Mouse (Mus musculus): ENCODE data around the gene Plekhm2. TPM values are rescaled to one million over a fixed set of nuclear protein-coding genes. Genes with fewer than 3 reads are reported as not detected.
A peak's percentile ranks its signal among the peaks of the same experiment; 100 is the strongest.

Plekhm2 gene
- 10 to 100 TPM; 55.5 to 60.5 TPM for total RNA-seq (2021)
- long read RNA-seq, experiment 1, full-length matches to known transcripts, result 17 of 48 reads
- long read RNA-seq, experiment 1, partial matches to known transcripts, result 25 of 48 reads
- long read RNA-seq, experiment 1, other reads (novel, unspliced or antisense), result 6 of 48 reads
- long read RNA-seq, experiment 2, full-length matches to known transcripts, result 17 of 71 reads
- long read RNA-seq, experiment 2, partial matches to known transcripts, result 36 of 71 reads
- long read RNA-seq, experiment 2, other reads (novel, unspliced or antisense), result 18 of 71 reads

- DNase-seq (ENCODE audit: low spot score in 2 of 2), result no peak
Measured at GRCm38 (mm10) chr4:141664799-141665198, at the start of gene Plekhm2. Gene Plekhm2, minus strand, starts transcription at chr4:141664899.

DNA sequence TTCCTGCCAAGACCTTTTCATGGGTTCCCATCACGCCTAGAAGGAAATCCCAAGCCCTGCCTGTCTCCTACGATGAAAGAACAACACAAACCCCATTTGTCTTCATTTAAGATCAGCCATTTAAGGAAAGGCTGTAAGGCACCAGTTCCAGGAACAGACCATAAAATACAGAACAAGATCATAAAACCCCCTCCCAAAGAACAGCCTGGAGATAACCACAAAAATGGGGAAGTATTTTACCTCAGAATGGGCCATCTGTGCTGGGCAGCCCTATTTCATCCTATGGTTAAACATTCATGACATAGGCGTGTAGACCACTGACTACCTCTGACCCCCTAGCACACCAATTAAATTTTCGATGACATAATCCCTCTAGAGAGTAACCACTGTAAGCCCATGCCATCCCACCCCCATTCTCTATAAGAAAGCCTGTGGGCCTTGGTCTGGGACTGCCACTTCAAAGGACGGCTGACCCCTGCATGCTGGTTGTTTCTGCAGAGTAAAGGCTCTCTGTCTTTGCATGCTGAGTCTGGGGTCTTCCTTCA, 49.0 kb upstream of the Plekhm2 start:
- no peak for DNase-seq (ENCODE audit: low spot score in 2 of 2)

DNA sequence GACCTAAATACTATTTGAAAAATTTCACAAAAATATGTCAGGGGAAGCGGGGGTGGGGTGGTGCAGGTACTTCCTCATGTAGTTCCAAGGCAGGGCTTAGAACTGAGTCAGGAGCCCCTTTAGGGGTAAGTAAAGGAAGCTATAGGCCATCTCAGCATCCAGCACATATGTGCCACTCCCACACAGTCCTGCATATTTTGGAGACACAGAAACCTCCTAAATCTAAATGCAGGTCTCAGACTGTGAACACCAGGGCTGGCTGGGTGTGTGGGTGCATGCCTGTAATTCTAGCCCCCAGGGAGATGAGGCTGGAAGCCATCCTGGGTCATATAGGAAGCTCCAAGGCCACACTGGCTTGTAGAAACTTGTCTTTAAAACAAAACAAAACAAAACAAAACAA, 46.6 kb upstream of the Plekhm2 start:
- no peak for DNase-seq (ENCODE audit: low spot score in 2 of 2)

DNA sequence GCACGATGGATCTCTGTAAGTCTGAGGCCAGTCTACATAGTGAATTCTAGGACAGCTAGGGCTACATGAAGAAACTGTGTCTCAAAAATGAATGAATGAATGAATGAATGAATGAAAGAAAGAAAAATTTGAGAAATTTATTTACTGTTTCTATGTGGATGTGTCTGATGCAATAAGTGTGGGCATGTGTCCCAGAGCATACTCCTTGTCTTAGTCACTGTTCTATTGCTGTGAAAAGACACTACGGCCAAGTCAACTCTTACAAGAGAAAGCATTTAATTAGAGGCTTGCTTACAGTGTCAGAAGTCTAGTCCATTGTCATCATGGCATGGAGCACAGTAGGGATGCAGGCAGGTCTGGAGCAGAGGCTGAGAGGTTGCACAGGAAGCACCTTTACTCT, 44.3 kb upstream of the Plekhm2 start:
- no peak for DNase-seq (ENCODE audit: low spot score in 2 of 2)

GRCm38 (mm10) chr4:141708005-141708404, 43.3 kb upstream of the Plekhm2 start:
- no peak for DNase-seq (ENCODE audit: low spot score in 2 of 2)

DNA sequence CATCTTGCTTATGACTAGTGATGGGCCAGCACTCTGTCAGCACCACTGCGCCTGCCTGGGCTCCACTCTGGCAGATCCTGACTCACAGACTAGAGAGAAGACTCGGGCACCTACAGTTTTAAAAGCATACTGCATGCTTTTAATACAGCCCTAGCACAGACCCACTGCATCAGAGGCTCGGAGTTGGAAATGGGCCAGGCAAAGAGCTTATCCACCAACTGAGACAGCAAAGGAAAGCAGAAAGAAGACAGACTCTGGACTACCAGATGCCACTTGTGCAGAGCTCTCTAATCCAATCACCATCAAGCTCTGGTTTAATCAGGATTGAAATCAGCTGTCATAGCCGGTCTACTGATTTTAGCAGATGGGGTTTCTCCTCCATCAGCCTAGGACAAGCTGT, 40.6 kb upstream of the Plekhm2 start:
- DNase-seq (ENCODE audit: low spot score in 2 of 2), result no peak

GRCm38 (mm10) chr4:141704625-141705024, 39.9 kb upstream of the Plekhm2 start:
- no peak for DNase-seq (ENCODE audit: low spot score in 2 of 2)

DNA sequence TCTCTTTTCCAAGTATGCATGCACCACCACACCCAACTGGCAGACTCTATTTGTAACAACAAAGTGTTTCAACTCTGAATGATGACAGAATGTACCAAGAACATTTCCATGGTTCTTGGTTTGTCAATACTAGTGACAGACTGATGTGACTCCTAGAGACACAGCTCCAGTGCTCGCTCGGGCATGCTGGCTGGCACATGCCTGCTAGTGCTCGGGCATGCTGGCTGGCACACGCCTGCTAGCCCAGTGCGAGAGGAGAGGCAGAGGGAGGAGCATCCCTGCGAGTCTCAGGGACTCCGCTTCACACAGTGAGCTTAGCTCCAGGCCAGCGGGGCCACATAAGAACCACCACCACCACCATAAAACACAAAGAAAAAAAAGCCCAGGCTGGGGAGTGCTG, 30.0 kb upstream of the Plekhm2 start:
- no peak for DNase-seq (ENCODE audit: low spot score in 2 of 2)

- no peak for DNase-seq (ENCODE audit: low spot score in 2 of 2)
Measured at GRCm38 (mm10) chr4:141688505-141688904, 23.8 kb upstream of the Plekhm2 start.

GRCm38 (mm10) chr4:141686525-141686924, 21.8 kb upstream of the Plekhm2 start:
- no peak for DNase-seq (ENCODE audit: low spot score in 2 of 2)

DNA sequence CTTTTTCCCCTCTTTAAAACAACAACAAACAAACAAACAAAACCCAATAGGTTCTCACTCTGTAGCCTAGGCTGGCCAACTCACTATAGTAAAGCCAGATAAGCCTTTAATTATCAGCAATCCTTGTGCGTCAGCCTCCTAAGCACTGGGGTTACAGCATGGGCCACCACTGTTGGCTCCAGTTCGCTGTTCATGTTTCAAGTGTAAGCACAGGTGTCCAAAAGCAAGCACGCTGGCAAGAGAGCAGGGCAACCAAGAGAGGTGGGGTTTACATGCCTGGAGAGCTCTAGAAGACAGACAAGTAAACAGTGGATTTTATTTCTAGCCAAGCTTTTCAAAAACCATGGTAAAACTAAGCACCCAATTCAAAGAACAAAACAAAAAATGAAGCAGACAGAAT, 21.4 kb upstream of the Plekhm2 start:
- DNase-seq (ENCODE audit: low spot score in 2 of 2), result no peak

DNA sequence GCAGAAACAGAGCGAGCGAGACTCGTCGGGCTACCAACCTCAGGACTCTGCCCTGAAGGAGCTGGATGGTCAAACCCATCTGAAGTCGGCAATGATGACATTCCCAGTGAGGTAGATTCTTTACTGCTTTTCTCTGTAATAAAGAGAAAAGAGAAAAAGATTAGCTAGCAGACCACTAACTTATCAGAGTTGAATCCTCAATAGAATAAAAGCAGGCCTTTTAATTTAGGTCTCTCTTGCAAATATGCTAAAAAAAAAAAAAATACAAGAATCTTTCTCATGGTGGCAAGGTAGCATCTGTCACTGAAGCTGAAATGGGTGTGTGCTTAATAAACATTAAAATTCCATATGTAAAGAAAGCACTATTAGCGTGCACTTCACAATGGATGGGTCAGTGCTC, 20.8 kb upstream of the Plekhm2 start, which contains the start of gene Rsc1a1:
Gene Rsc1a1, minus strand, starts transcription at position 101 of the 400 bp plus-strand sequence.
- no peak for DNase-seq (ENCODE audit: low spot score in 2 of 2)

DNA sequence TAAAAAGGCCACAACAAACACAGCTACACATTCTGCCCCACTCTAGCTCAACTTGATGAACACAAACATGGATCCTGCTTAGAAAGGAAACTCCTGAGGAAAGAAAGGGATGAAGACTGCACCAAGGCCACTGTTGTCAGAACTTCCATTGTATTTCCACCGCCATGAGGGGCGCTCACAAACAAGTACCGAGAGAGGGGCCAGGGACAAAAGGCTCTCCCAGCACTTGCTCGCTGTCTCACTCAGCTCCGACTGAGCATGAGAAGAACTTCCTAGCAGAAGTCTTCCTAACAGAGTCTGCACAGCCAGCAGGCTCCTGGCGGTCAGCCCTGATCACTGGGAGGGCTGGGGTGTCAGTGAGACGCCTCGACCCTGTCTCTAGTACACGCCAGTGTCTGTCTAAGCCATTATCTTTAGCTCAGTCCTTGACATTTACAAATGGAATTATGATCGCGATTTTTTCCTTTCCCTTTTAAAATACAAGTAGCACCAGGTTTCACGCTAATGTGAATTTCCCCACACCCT, 18.1 kb upstream of the Plekhm2 start:
- peak in 1 of 2 experiments; percentile 25 for DNase-seq (ENCODE audit: low spot score in 2 of 2)

DNA sequence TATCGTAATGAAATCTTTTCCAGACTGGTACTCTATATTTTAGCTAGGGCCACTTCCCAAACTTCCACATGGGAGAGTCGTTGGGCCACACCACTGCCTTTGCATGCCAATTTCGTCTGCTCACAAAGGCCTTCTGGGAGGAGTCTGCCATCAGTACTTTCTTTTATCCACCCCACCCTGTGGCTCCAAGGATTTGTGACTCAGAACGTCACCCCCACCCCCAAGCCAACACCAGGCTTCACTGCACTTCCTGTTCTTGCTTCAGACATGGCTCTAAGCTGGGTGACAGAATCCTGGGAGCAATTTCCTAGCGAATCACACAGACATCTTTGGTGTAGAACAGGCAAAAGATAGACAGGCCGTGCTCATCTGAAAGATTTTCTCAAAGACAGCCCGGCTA, 17.1 kb upstream of the Plekhm2 start:
- peak in 1 of 2 experiments; percentile 43 for DNase-seq (ENCODE audit: low spot score in 2 of 2)

- DNase-seq (ENCODE audit: low spot score in 2 of 2), result no peak
Measured at GRCm38 (mm10) chr4:141680892-141681291, 16.2 kb upstream of the Plekhm2 start.

DNA sequence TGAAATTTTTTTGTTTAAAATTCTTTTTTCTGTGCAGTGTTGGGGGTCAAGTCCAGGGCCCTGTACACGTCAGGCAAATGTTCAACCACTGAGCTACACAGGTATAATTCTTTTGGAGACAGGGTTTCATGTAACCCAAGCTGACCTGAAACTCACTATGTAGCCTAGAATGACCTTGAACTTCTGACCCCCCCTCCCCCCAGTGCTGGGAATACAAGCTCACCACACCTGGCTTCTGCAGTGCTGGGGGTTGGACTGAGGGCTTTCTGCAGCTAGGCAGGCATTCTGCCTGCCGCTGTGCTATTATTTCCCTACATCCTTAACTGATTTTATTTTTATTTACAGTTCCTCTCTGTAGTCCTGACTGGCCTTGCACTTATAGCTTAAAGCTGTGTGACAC, 14.3 kb upstream of the Plekhm2 start:
- no peak for DNase-seq (ENCODE audit: low spot score in 2 of 2)

DNA sequence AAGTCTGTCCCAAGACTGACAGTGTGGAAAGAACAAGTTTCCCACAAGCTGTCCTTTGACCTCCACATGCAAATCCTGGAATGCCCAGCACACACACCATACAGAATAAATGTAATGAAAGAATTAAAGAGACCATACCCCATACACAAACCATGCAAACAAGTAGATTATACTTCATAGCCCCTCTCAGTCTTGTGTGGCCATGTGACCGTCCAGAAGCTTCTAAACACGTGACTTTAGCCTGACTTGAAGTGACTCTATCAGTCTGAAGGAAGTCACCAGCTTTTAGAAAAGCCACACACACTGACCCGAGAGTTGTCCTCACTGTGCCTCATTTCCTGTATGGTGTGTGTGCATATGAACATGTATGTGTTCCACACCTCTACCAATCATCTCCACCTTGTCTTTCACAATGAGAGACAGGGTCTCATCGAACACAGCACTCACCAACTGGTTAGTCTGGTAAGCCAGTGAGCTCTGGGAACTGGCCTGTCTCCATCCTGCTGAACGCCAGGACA, 11.8 kb upstream of the Plekhm2 start:
- DNase-seq (ENCODE audit: low spot score in 2 of 2), result no peak

GRCm38 (mm10) chr4:141672325-141672724, 7.6 kb upstream of the Plekhm2 start:
- no peak for DNase-seq (ENCODE audit: low spot score in 2 of 2)

GRCm38 (mm10) chr4:141671389-141671788, 6.7 kb upstream of the Plekhm2 start:
- no peak for DNase-seq (ENCODE audit: low spot score in 2 of 2)

DNA sequence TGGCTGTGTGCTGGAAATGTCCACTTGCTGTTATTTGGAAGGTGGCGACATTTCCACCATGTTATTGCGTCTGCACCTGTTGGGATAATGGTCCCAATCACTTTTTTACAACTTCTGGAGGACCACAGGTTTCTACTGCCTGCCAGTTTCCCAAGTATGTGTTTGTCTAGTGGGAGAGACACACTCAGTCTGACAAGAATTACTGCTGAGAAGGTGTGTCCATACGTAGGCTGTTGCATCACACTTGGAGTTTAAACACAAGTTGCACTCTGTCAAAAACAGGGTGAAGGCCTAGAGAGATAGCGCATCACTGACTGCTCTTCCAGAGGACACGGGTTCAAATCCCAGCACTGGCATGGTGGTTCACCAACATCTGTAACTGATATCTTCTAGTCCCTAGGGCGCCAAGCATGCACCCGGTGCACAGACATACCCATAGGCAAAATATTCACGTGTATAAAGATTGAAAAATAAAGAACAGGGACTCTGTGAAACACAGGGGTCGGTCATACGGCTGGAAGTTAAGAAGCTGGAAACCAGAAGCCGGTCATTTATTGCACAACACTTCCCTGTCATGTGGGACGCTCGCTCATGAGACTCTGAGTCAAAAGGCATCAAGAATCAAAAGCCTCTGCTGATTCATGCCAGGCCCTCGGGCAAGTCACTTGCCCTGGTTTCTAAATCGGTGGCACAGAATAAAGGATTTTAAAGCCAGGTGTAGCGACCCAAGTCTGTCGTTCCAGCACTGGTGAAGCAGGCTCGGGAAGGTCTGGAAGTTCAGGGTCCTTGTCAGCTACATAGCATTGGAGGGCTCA, 5.4 kb upstream of the Plekhm2 start:
- DNase-seq (ENCODE audit: low spot score in 2 of 2), result no peak

DNA sequence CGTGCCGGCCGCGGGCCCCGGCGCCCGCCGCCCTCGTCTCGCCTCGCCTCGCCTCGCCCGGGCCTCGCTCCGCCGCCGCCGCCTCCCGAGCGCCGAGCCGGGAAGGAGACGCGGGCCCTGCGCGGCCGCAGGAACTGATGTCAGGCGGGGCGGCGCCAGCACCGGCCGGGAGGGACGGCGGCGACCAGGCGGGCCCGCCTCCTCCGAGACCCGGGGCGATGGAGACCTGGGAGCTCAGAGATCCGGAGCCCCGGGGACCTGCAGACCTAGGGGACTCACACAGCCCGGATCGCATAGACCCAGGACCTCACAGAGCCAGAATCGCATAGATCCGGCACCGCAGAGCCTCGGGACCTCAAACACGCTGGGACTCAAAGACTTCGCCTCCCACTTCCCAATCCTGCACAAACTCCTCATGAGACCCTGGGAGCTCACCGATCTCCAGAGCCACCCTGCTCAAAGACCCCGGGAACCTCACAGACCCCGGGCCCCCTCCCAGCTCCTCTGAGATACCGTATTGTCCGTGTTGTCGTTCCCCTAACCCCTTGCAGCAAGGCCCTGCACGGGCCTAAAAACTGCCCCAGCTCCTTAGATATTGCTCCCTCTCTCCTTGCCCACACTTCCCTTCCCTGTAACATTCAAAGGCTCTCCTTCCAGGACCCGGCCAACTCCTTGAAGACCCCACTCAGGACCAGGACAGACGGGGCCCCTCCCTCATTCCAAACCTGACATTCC, 521 bp downstream of the Plekhm2 start:
- DNase-seq (ENCODE audit: low spot score in 2 of 2), result peak; percentile 49 to 51

Data from adrenal gland, postnatal 4 days (tissue).